Mouse (Mus musculus) olfactory bulb, adult 2 months (tissue): Measurements from ENCODE around the gene Igsf10.

ENCODE experiments used
- CTCF ChIP-seq: fragments of 200-500 bp; IDR thresholded peaks from 2 replicates; pipeline ENCODE4 v1.5.1; 2012; ENCODE audit warnings: low read depth, mild to moderate bottlenecking, low read length, moderate library complexity; ENCODE audit not compliant: insufficient read depth
- POLR2A ChIP-seq: fragments of 200-500 bp; IDR thresholded peaks from 2 replicates; pipeline ENCODE4 v1.6.1; 2012; ENCODE audit warnings: mild to moderate bottlenecking, low read depth, low read length, moderate library complexity; ENCODE audit not compliant: insufficient read depth

GRCm38 (mm10) chr3:59277502-59278253 is 66.5 kb downstream of the Igsf10 start:
- TF ChIP-seq CTCF, result no peak
- no peak for TF ChIP-seq POLR2A
